Mouse (Mus musculus): Measurements from ENCODE around the gene Prrt1.

Gene Prrt1

GRCm38 (mm10) chr17:34671151-34672066 is 42.1 kb downstream of the Prrt1 start:
- no peak for DNase-seq (ENCODE audit: low spot score in 2 of 2)

DNA sequence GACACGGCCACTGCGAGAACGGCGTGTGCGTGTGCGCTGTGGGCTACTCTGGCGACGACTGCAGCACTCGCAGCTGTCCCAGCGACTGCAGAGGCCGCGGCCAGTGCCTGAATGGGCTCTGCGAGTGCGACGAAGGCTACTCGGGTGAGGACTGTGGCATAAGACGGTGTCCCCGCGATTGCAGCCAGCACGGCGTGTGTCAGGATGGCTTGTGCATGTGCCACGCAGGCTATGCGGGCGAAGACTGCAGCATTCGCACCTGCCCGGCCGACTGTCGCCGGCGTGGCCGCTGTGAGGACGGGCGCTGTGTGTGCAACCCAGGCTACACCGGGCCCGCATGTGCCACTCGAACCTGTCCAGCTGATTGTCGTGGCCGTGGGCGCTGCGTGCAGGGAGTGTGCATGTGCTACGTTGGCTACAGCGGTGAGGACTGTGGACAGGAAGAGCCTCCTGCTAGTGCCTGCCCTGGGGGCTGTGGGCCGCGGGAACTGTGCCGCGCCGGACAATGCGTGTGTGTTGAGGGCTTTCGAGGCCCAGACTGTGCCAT is 43.0 kb downstream of the Prrt1 start:
- no peak for DNase-seq (ENCODE audit: low spot score in 2 of 2)

- DNase-seq (ENCODE audit: low spot score in 2 of 2): no peak
Measured at GRCm38 (mm10) chr17:34673139-34673538, 43.8 kb downstream of the Prrt1 start.

DNA sequence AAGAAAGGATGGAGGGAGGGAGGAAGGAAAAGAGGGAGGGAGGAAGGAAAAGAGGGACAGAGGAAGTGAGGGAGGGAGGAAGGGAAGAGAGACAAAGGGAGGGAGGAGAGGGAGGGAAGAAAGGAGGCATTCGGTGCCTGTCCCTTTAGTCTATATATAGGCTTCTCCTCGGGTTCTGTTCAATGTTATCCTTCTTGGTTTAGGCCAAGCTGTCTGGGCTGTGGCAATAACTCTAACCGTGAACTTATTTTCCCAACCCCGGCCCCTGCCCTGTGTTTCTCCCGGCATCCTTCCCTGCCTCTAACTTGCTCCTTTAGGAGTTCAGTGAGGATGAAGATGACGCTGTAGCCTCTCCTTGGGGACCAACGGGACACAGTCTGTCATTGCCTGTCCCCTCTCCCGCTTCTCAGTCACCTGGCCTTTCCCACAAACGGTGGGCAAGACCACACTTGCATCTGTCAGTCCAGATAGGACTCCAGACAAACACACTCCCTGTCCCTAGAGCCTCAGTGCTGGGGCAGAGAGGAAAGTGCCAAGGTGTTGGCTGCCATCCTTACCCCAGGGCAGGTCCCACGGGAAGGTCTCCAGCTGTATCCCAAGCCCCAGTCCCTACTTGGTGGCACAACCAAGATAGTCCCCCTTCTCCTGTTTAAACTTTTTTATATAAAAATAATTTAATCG is 45.3 kb downstream of the Prrt1 start:
- no peak for DNase-seq (ENCODE audit: low spot score in 2 of 2)

GRCm38 (mm10) chr17:34675205-34676092 is 46.1 kb downstream of the Prrt1 start:
- no peak for DNase-seq (ENCODE audit: low spot score in 2 of 2)

DNA sequence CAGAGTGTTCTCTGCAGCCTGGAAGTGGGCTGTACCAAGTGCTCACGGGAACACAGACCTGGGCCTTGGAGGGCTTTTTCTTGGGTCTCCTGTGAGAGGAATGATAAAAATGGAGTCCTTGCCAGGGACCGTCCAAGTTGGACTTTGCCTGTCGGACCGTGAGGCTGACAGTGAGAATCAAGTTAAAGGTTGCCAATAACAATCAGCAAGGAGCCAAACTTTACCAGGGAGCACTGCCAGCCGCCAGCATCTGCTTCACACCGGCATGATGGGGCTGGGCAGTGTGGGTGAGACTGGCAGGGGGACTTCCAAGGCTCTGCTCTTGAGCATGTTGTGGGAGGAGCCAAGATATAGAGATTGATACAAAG is 46.7 kb downstream of the Prrt1 start:
- no peak for DNase-seq (ENCODE audit: low spot score in 2 of 2)

DNA sequence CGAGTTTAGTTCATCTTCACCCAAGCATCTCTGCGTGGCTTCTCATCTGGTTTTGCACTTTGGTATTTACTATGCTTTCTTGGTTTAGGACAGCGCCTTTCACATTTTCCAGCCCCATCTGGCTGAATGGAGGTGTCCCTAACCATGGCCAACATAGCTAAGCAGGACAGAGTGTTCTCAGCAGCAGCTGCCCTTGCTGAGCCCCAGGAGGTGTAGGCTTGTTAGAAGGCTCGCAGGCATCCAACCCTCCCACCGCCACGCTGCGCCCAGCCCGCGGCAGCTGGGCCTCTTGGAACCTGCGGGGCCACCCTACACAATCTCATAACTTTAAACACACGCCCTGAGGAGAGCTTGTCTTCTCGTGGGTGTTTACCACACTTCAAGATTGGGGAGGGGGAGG is 47.3 kb downstream of the Prrt1 start:
- no peak for DNase-seq (ENCODE audit: low spot score in 2 of 2)

- no peak for DNase-seq (ENCODE audit: low spot score in 2 of 2)
Measured at GRCm38 (mm10) chr17:34680191-34680590, 50.9 kb downstream of the Prrt1 start.

- no peak for DNase-seq (ENCODE audit: low spot score in 2 of 2)
Measured at GRCm38 (mm10) chr17:34680621-34681020, 51.3 kb downstream of the Prrt1 start.

- no peak for DNase-seq (ENCODE audit: low spot score in 2 of 2)
Measured at GRCm38 (mm10) chr17:34681132-34681571, 51.8 kb downstream of the Prrt1 start.

GRCm38 (mm10) chr17:34681881-34682536 is 52.7 kb downstream of the Prrt1 start:
- no peak for DNase-seq (ENCODE audit: low spot score in 2 of 2)

Measured in thymus, postnatal 10 days (tissue).